Mouse (Mus musculus): ENCODE results near the gene Myl6b. TPM values are rescaled to one million over a fixed set of nuclear protein-coding genes. Genes with fewer than 3 reads are reported as not detected.
A peak's percentile ranks its signal among the peaks of the same experiment; 100 is the strongest.

Myl6b gene
- polyA plus RNA-seq, 1 experiment from 2014 or later = 4.4 TPM

DNA sequence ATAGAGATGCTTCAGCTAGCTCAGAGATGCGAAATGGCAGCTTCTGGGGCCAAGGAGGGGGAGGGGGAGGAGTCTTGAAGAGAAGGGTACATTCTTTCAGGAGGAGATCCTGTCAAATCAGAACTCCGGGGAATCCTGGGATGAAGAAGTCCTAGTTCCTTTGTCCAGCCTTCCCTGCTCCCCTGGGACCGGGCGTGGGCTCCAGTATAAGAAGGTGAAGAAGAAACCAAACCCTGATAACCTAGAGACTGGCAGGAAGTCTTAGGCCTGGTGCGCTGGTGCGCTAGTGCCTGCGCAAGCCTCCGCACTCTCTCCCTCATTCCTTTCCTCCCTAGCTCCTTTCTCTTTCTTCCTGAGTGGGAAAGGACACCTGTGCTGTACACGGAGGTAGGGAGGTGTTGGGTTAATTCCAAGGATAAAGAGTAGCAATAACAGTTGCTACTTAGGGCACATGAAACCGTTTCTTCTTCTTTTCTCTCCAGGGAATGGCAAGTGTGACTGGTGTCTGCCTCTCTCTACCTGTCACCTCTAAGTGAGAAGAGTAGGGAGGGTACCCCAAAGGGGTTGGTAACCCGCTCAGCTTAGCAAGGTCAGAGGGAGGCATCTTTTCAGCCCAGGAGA is 25.7 kb upstream of the Myl6b start:
- WGBS = 8% methylated on average over 11 of the region's 11 CpGs
- peaks cover 29% of the 10 kb centered on the region for H3K27me3 ChIP-seq (ENCODE audit: control insufficient read depth, insufficient read depth, low read length)

GRCm38 (mm10) chr10:128522351-128522750 is 23.9 kb upstream of the Myl6b start:
- H3K27ac ChIP-seq (replicated peaks; ENCODE audit: low read depth, low read length) = no peak overlapping the region
- H3K27me3 ChIP-seq (ENCODE audit: control insufficient read depth, insufficient read depth, low read length) = peaks cover 38% of the 10 kb centered on the region
- ATAC-seq (ENCODE audit: insufficient number of reproducible peaks, low FRiP score, low TSS enrichment, low read depth) (no peak), DNase-seq (ENCODE audit: low spot score) (no peak)
- 78% methylated on average over 6 of the region's 6 CpGs for WGBS
- no peak overlapping the region for H3K9ac ChIP-seq (ENCODE audit: low read length)
- no peaks in the 10 kb centered on the region for H3K9me3 ChIP-seq (ENCODE audit: control insufficient read depth, low read length)
- H3K4me3 ChIP-seq (ENCODE audit: low read depth, low read length) = no peak overlapping the region
- H3K4me1 ChIP-seq (ENCODE audit: control insufficient read depth, insufficient read depth, low read length) = peaks cover 6% of the 10 kb centered on the region; the same call in 1 of the 2 replicates
- no peak overlapping the region for H3K4me2 ChIP-seq (ENCODE audit: low read depth, severe bottlenecking)
- H3K36me3 ChIP-seq (ENCODE audit: control insufficient read depth, insufficient read depth, low read length) = no peaks in the 10 kb centered on the region

More for the DNA sequence above, 25.7 kb upstream of the Myl6b start:
- H3K9ac ChIP-seq (ENCODE audit: low read length) = peak overlapping the region; percentile 56
- H3K4me3 ChIP-seq (ENCODE audit: low read depth, low read length) = peak overlapping the region; percentile 67
- ATAC-seq (ENCODE audit: insufficient number of reproducible peaks, low FRiP score, low TSS enrichment, low read depth) = no peak
- peak overlapping the region; percentile 100 for H3K4me2 ChIP-seq (ENCODE audit: low read depth, severe bottlenecking)
- DNase-seq (ENCODE audit: low spot score) = no peak
- no peaks in the 10 kb centered on the region for H3K36me3 ChIP-seq (ENCODE audit: control insufficient read depth, insufficient read depth, low read length)
- H3K4me1 ChIP-seq (ENCODE audit: control insufficient read depth, insufficient read depth, low read length) = peaks cover 6% of the 10 kb centered on the region; the same call in 1 of the 2 replicates
- H3K9me3 ChIP-seq (ENCODE audit: control insufficient read depth, low read length) = no peaks in the 10 kb centered on the region
- no peak overlapping the region for H3K27ac ChIP-seq (replicated peaks; ENCODE audit: low read depth, low read length)

GRCm38 (mm10) chr10:128520591-128520990 is 22.1 kb upstream of the Myl6b start:
- Histone ChIP-seq H3K4me1 (ENCODE audit: control insufficient read depth, insufficient read depth, low read length) (peaks cover 6% of the 10 kb centered on the region; the same call in 1 of the 2 replicates), H3K27ac (replicated peaks; ENCODE audit: low read depth, low read length) (no peak overlapping the region), H3K9me3 (ENCODE audit: control insufficient read depth, low read length) (no peaks in the 10 kb centered on the region), H3K36me3 (ENCODE audit: control insufficient read depth, insufficient read depth, low read length) (no peaks in the 10 kb centered on the region; the same call in 1 of the 2 replicates), H3K9ac (ENCODE audit: low read length) (no peak overlapping the region), H3K27me3 (ENCODE audit: control insufficient read depth, insufficient read depth, low read length) (peaks cover 52% of the 10 kb centered on the region), H3K4me2 (ENCODE audit: low read depth, severe bottlenecking) (no peak overlapping the region), H3K4me3 (ENCODE audit: low read depth, low read length) (no peak overlapping the region)
- ATAC-seq (ENCODE audit: insufficient number of reproducible peaks, low FRiP score, low TSS enrichment, low read depth) (no peak), DNase-seq (ENCODE audit: low spot score) (no peak)
- 87% methylated on average over 16 of the region's 16 CpGs for whole genome bisulfite sequencing

- WGBS = 74% methylated on average over 7 of the region's 7 CpGs
These were observed 20.3 kb upstream of the Myl6b start for GRCm38 (mm10) chr10:128518833-128519232.

GRCm38 (mm10) chr10:128516677-128517076 is 18.2 kb upstream of the Myl6b start:
- H3K4me3 ChIP-seq (ENCODE audit: low read depth, low read length) = no peak overlapping the region
- H3K27ac ChIP-seq (replicated peaks; ENCODE audit: low read depth, low read length) = no peak overlapping the region
- no peak overlapping the region for H3K4me2 ChIP-seq (ENCODE audit: low read depth, severe bottlenecking)
- DNase-seq (ENCODE audit: low spot score) (no peak), ATAC-seq (ENCODE audit: insufficient number of reproducible peaks, low FRiP score, low TSS enrichment, low read depth) (no peak)
- no peak overlapping the region for H3K9ac ChIP-seq (ENCODE audit: low read length)
- H3K36me3 ChIP-seq (ENCODE audit: control insufficient read depth, insufficient read depth, low read length) = no peaks in the 10 kb centered on the region; the same call in 1 of the 2 replicates
- 20% methylated on average over 6 of the region's 6 CpGs for WGBS
- no peaks in the 10 kb centered on the region for H3K4me1 ChIP-seq (ENCODE audit: control insufficient read depth, insufficient read depth, low read length)
- no peaks in the 10 kb centered on the region for H3K9me3 ChIP-seq (ENCODE audit: control insufficient read depth, low read length)
- peaks cover 33% of the 10 kb centered on the region for H3K27me3 ChIP-seq (ENCODE audit: control insufficient read depth, insufficient read depth, low read length)

More at GRCm38 (mm10) chr10:128518833-128519232, 20.3 kb upstream of the Myl6b start:
- H3K36me3 ChIP-seq (ENCODE audit: control insufficient read depth, insufficient read depth, low read length) = no peaks in the 10 kb centered on the region; the same call in 1 of the 2 replicates
- H3K4me1 ChIP-seq (ENCODE audit: control insufficient read depth, insufficient read depth, low read length) = no peaks in the 10 kb centered on the region
- no peak overlapping the region for H3K4me2 ChIP-seq (ENCODE audit: low read depth, severe bottlenecking)
- DNase-seq (ENCODE audit: low spot score) = peak; percentile 34
- no peak for ATAC-seq (ENCODE audit: insufficient number of reproducible peaks, low FRiP score, low TSS enrichment, low read depth)
- H3K9ac ChIP-seq (ENCODE audit: low read length) = no peak overlapping the region
- H3K4me3 ChIP-seq (ENCODE audit: low read depth, low read length) = no peak overlapping the region
- H3K9me3 ChIP-seq (ENCODE audit: control insufficient read depth, low read length) = no peaks in the 10 kb centered on the region
- H3K27me3 ChIP-seq (ENCODE audit: control insufficient read depth, insufficient read depth, low read length) = peaks cover 44% of the 10 kb centered on the region
- H3K27ac ChIP-seq (replicated peaks; ENCODE audit: low read depth, low read length) = no peak overlapping the region

GRCm38 (mm10) chr10:128516029-128516428 is 17.5 kb upstream of the Myl6b start:
- Histone ChIP-seq H3K27ac (replicated peaks; ENCODE audit: low read depth, low read length) (no peak overlapping the region), H3K36me3 (ENCODE audit: control insufficient read depth, insufficient read depth, low read length) (no peaks in the 10 kb centered on the region; the same call in 1 of the 2 replicates), H3K9ac (ENCODE audit: low read length) (no peak overlapping the region), H3K4me1 (ENCODE audit: control insufficient read depth, insufficient read depth, low read length) (no peaks in the 10 kb centered on the region), H3K4me2 (ENCODE audit: low read depth, severe bottlenecking) (peak overlapping the region; percentile 28; the same call in 1 of the 2 replicates), H3K9me3 (ENCODE audit: control insufficient read depth, low read length) (no peaks in the 10 kb centered on the region), H3K4me3 (ENCODE audit: low read depth, low read length) (no peak overlapping the region; the same call in 1 of the 2 replicates), H3K27me3 (ENCODE audit: control insufficient read depth, insufficient read depth, low read length) (peaks cover 31% of the 10 kb centered on the region)
- DNase-seq (ENCODE audit: low spot score) (no peak), ATAC-seq (ENCODE audit: insufficient number of reproducible peaks, low FRiP score, low TSS enrichment, low read depth) (peak; percentile 35; the same call in 1 of the 2 replicates)
- 6% methylated on average over 20 of the region's 20 CpGs for WGBS

GRCm38 (mm10) chr10:128515044-128515443 is 16.6 kb upstream of the Myl6b start:
- Histone ChIP-seq H3K4me3 (ENCODE audit: low read depth, low read length) (no peak overlapping the region), H3K27ac (replicated peaks; ENCODE audit: low read depth, low read length) (no peak overlapping the region), H3K36me3 (ENCODE audit: control insufficient read depth, insufficient read depth, low read length) (no peaks in the 10 kb centered on the region; the same call in 1 of the 2 replicates), H3K4me1 (ENCODE audit: control insufficient read depth, insufficient read depth, low read length) (no peaks in the 10 kb centered on the region), H3K9ac (ENCODE audit: low read length) (no peak overlapping the region), H3K9me3 (ENCODE audit: control insufficient read depth, low read length) (no peaks in the 10 kb centered on the region), H3K27me3 (ENCODE audit: control insufficient read depth, insufficient read depth, low read length) (peaks cover 31% of the 10 kb centered on the region), H3K4me2 (ENCODE audit: low read depth, severe bottlenecking) (no peak overlapping the region)
- DNase-seq (ENCODE audit: low spot score) (no peak), ATAC-seq (ENCODE audit: insufficient number of reproducible peaks, low FRiP score, low TSS enrichment, low read depth) (no peak)
- WGBS = 87% methylated on average over 4 of the region's 4 CpGs

DNA sequence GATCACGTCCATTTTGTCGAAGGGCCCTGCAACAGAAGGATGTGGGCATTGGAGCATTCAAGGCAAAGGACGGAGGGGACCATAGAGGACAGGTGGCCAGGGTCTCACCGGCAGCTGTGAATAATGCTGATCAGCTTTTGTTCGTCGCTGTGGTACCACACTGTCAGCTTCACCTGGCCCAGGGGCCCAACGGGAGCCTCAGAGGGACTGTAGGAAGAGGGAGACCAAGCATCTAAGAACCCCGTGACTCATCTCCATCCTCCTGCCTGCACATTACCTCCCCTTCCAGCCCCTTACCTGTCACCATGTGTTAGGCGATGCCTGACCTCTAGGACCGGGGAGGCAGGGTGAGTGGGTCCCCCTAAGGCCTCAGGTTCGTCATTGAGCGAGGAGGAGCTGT is 13.3 kb upstream of the Myl6b start:
- no peak overlapping the region for H3K4me3 ChIP-seq (ENCODE audit: low read depth, low read length)
- H3K9ac ChIP-seq (ENCODE audit: low read length) = no peak overlapping the region
- ATAC-seq (ENCODE audit: insufficient number of reproducible peaks, low FRiP score, low TSS enrichment, low read depth) (no peak), DNase-seq (ENCODE audit: low spot score) (no peak)
- H3K4me1 ChIP-seq (ENCODE audit: control insufficient read depth, insufficient read depth, low read length) = no peaks in the 10 kb centered on the region
- peaks cover 2% of the 10 kb centered on the region; the same call in 1 of the 2 replicates for H3K36me3 ChIP-seq (ENCODE audit: control insufficient read depth, insufficient read depth, low read length)
- H3K27ac ChIP-seq (replicated peaks; ENCODE audit: low read depth, low read length) = no peak overlapping the region
- H3K27me3 ChIP-seq (ENCODE audit: control insufficient read depth, insufficient read depth, low read length) = peaks cover 15% of the 10 kb centered on the region
- 79% methylated on average over 12 of the region's 12 CpGs for WGBS
- no peaks in the 10 kb centered on the region for H3K9me3 ChIP-seq (ENCODE audit: control insufficient read depth, low read length)
- H3K4me2 ChIP-seq (ENCODE audit: low read depth, severe bottlenecking) = no peak overlapping the region

All from limb, embryonic 11.5 days (tissue).